Mouse (Mus musculus): ENCODE measurements around the gene Dqx1. TPM values are rescaled to one million over a fixed set of nuclear protein-coding genes. Genes with fewer than 3 reads are reported as not detected.

The Dqx1 gene
- polyA plus RNA-seq, 1 experiment from 2014 or later = 4.0 TPM

DNA sequence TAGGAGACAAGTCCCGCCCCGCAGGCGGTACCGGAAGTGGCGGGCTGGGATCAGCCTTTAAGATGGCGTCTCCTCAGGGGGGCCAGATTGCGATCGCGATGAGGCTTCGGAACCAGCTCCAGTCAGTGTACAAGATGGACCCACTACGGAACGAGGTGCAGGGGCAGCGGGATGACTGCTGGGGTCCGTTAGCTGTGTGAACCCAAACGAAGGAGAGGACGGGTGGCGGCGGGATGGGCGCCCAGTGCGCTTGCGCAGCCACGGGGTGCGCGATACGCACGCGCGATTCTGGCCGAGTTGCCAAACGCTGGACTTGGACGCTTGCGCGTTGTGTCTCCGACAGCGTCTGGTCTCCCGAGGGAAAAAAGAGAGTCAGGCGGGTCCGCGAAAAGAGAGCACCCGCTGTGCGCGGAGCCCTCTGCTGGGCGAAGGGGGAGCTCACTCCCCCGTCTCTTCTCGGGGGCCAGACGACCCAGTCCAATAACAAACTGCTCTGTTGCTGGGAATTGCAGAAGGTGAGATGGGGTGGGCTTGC lies 20.7 kb downstream of the Dqx1 start:
- Histone ChIP-seq H3K4me3 (replicated peaks) (peak overlapping the region; percentile 68), H3K36me3 (peaks cover 29% of the 10 kb centered on the region), H3K4me2 (peak overlapping the region; percentile 98), H3K27me3 (peaks cover 48% of the 10 kb centered on the region), H3K27ac (peak overlapping the region; percentile 92), H3K4me1 (peaks cover 34% of the 10 kb centered on the region), H3K9ac (peak overlapping the region; percentile 77), H3K9me3 (replicated peaks) (no peaks in the 10 kb centered on the region)
- under 1% methylated on average over 46 of the region's 46 CpGs for WGBS
- peak; percentile 92 for ATAC-seq (replicated peaks; ENCODE audit: low FRiP score)

DNA sequence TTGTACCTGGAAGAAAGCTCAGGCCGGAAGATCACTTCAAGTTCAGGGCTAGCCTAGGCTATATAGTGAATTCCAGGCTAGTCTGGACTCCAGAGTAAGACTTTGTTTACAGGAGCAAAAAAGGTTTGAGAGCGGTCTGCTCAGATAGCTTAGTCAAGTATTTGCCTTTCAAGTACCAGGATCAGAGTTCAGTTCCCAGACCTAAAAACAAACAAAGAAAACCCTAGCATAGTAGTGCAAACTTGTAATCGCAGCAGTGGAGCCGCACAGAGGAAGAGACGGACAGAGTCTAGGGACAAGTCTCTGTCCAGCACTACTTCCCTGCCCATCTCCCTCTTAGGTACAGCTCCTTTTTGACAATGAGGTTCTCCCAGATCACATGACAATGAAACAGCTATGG lies 22.6 kb downstream of the Dqx1 start:
- H3K27me3 ChIP-seq = peaks cover 47% of the 10 kb centered on the region
- no peak overlapping the region for H3K4me2 ChIP-seq
- ATAC-seq (replicated peaks; ENCODE audit: low FRiP score) = no peak
- no peaks in the 10 kb centered on the region for H3K9me3 ChIP-seq (replicated peaks)
- no peak overlapping the region for H3K4me3 ChIP-seq (replicated peaks)
- H3K4me1 ChIP-seq = peaks cover 52% of the 10 kb centered on the region
- peaks cover 29% of the 10 kb centered on the region for H3K36me3 ChIP-seq
- no peak overlapping the region for H3K9ac ChIP-seq
- WGBS = 95% methylated on average over 5 of the region's 5 CpGs
- H3K27ac ChIP-seq = no peak overlapping the region

DNA sequence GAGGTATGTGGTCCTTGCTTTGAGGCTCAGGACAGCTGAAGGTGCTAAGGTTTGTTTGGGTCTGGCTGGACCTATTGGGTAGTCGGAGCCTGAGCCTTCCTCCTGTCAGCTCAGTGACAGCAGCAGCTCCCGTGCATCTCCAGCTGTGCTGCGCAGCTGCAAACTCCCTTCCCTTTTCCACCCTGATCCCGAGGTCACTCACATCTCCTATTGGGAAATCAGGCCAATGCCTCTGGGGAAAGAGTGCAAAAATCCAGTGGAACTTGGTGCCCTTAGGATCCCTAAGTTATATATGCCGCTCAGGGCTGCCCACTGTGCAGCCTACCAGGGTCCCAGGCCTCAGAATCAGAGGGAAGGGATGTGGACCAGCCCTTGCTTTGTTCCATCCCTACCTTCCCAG lies 25.9 kb downstream of the Dqx1 start:
- ATAC-seq (replicated peaks; ENCODE audit: low FRiP score) = no peak
- Histone ChIP-seq H3K27me3 (peaks cover 58% of the 10 kb centered on the region), H3K36me3 (peaks cover 29% of the 10 kb centered on the region), H3K9ac (no peak overlapping the region), H3K9me3 (replicated peaks) (no peaks in the 10 kb centered on the region), H3K27ac (peak overlapping the region; percentile 65), H3K4me1 (peaks cover 79% of the 10 kb centered on the region), H3K4me3 (replicated peaks) (no peak overlapping the region), H3K4me2 (peak overlapping the region; percentile 33; the same call in 1 of the 2 replicates)
- 20% methylated on average over 5 of the region's 5 CpGs for WGBS

DNA sequence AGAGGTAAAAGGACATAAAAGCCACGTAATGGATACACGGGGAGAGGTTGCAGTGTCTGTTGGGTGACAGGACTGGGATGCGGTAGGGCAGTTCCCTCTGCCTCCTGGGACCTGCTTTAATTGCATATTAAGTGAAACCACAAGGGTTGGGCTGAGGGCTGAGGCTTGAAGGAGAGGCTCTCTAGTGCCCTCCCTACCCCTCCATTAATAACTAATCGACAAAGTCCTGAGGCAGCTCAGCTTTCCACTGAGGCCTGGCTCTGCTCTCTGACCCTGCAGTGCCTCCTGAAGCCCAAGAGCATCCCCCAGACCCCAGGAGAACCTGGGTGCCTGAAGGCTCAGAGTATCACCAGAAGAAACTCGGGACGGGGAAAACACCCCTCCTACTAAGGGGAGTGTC lies 26.8 kb downstream of the Dqx1 start:
- Histone ChIP-seq H3K4me1 (peaks cover 76% of the 10 kb centered on the region), H3K4me2 (peak overlapping the region; percentile 33), H3K36me3 (peaks cover 29% of the 10 kb centered on the region), H3K27me3 (peaks cover 66% of the 10 kb centered on the region), H3K4me3 (replicated peaks) (no peak overlapping the region), H3K9ac (no peak overlapping the region), H3K27ac (peak overlapping the region; percentile 65), H3K9me3 (replicated peaks) (no peaks in the 10 kb centered on the region)
- 8% methylated on average over 6 of the region's 6 CpGs for WGBS
- peak; percentile 49 for ATAC-seq (replicated peaks; ENCODE audit: low FRiP score)

DNA sequence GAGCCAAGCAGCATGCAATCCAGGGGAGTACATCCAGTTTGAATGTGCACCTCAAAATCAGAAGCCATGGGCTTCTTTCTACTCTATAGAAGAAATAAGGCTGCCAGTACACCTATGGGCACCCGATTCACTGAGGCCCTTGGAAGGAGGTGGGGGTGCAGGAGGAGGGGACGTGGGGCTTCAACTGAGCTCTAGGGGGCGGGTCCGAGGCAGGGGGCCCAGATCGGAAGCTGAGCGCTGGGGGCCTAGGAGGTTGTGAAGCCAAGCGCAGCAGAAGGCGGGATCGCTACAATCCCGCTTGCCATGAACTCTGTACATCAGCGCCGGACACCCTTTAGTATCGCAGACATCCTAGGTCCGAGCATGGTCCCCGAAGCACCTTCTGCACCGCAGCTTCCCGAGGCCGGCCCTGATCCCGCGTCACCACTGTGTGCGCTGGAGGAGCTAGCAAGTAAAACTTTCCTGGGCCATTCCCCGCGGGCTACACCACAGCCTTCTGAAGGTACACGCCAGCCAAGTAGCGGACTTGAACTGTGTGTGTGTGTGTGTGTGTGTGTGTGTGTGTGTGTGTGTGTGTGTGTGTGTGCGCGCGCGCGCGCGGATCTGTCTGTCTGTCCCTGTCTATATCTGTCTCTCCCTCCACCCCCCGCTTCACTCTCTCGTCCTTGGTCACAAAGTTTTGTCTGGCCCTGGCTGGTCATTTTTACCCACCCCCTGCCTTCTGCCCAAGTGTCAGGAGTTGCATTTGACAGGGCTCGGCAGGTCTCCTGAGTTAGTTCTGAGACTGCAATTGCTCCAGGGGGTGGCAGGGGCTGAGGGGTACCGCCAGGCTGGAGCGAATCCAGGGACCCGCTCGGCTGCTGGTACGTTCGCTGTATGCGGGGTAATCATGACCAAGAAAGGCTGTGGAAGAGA lies 28.7 kb downstream of the Dqx1 start, which contains the start of gene Lbx2:
TSS of gene Lbx2 (plus strand) at position 247 of the 915 bp plus-strand sequence.
- H3K27ac ChIP-seq = peak within 1 kb of the TSS; percentile 30; the same call in 1 of the 2 replicates
- peaks cover 68% of the 10 kb centered on the region for H3K4me1 ChIP-seq
- H3K9ac ChIP-seq = peak within 1 kb of the TSS; percentile 34; the same call in 1 of the 2 replicates
- peak; percentile 23 for ATAC-seq (replicated peaks; ENCODE audit: low FRiP score)
- H3K36me3 ChIP-seq = peaks cover 10% of the 10 kb centered on the region
- 2% methylated on average over 42 of the region's 42 CpGs for WGBS
- H3K4me3 ChIP-seq (replicated peaks) = peak within 1 kb of the TSS; percentile 39
- peaks cover 66% of the 10 kb centered on the region for H3K27me3 ChIP-seq
- H3K4me2 ChIP-seq = peak within 1 kb of the TSS; percentile 69
- H3K9me3 ChIP-seq (replicated peaks) = no peaks in the 10 kb centered on the region

DNA sequence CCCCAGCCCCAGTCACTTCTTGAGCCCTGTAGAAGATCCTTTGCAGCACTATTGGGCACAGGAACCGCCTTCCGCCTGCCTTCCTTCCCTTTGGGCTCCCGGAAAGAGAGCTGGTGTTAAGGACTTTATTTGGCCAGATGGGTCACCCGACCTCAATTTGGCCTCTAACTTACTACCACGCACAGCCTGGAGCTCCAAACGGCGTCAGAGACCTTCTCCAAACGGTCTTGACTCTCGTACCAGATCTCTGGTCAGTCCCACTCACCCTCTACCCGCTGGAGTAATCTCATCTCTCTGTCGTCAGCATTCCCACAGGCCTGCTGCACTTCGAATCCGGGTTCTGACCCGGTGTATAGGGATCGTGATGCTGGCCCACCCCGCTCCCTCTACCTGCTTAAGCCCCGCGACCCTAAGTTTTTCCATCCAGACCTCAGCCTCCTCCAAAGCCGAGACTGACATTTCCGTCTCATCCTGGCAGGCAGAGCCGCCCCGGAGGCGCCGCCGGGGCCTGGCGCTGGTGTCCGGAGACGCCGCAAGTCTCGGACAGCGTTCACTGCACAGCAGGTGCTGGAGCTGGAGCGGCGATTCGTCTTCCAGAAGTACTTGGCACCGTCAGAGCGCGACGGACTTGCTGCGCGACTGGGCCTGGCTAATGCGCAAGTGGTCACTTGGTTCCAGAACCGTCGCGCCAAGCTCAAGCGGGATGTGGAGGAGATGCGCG lies 29.7 kb downstream of the Dqx1 start:
- Histone ChIP-seq H3K36me3 (peaks cover 2% of the 10 kb centered on the region), H3K27me3 (peaks cover 64% of the 10 kb centered on the region), H3K9me3 (replicated peaks) (no peaks in the 10 kb centered on the region), H3K9ac (0 out of 2 replicates have a peak overlapping the region, but pooled peaks have one; percentile 18), H3K4me1 (peaks cover 70% of the 10 kb centered on the region), H3K4me2 (peak overlapping the region; percentile 69), H3K27ac (no peak overlapping the region), H3K4me3 (replicated peaks) (peak overlapping the region; percentile 39)
- 4% methylated on average over 47 of the region's 47 CpGs for WGBS
- no peak for ATAC-seq (replicated peaks; ENCODE audit: low FRiP score)

DNA sequence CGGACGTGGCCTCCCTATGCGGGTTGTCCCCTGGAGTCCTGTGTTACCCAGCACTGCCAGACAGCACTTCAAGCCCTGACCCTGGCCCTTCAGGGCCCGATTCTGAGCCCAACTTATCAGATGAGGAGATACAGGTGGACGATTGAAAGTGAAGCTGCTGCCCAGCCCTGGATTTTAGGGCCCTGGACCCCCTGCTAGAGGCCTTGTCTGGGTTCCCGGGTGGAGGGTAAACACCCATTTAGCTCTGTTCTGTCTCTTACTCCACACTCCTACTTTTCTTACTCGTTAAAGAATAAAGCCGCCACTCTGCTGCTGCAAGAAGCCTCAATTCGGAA lies 30.2 kb downstream of the Dqx1 start:
- Histone ChIP-seq H3K4me2 (peak overlapping the region; percentile 69), H3K36me3 (no peaks in the 10 kb centered on the region), H3K4me3 (replicated peaks) (peak overlapping the region; percentile 39), H3K9ac (no peak overlapping the region), H3K4me1 (peaks cover 69% of the 10 kb centered on the region), H3K9me3 (replicated peaks) (no peaks in the 10 kb centered on the region), H3K27ac (no peak overlapping the region), H3K27me3 (peaks cover 60% of the 10 kb centered on the region)
- WGBS = 15% methylated on average over 9 of the region's 9 CpGs
- no peak for ATAC-seq (replicated peaks; ENCODE audit: low FRiP score)

DNA sequence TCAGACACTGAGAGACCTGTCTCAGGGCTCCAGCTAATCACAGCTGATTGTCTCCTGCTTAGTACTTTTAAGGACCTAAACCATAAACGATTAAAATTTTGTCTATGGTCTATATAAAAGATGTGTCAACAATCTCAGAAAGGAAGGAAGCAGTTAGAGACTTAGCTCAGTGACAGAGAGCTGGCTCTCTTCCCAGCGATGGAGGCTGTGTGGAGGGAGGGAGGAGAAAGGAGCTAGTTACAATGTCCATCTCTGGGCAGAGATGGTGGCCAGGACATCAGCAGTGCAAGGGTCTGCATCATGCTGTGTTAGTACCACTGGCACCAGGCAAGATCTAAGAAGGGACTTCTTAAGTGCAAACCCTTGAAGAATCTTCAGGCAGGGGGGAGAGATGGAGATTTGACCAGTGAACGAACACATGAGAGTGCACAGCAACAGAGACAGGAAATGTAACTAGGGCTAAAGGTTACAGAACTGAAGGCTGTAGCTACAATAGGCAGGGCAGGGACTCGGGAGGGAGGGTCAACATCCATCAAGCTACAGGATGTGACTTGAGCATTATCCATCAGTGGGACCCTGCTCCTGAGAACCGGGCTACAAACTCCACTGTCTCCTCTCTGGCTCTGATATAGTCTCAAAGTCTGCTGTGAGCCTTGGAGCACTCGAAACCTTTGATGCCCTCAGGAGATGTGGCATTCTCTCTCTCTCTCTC lies 34.9 kb downstream of the Dqx1 start:
- Histone ChIP-seq H3K36me3 (no peaks in the 10 kb centered on the region), H3K27me3 (peaks cover 17% of the 10 kb centered on the region), H3K9me3 (replicated peaks) (no peaks in the 10 kb centered on the region), H3K4me3 (replicated peaks) (no peak overlapping the region), H3K4me1 (peaks cover 25% of the 10 kb centered on the region), H3K9ac (no peak overlapping the region), H3K4me2 (no peak overlapping the region), H3K27ac (peak overlapping the region; percentile 52; the same call in 1 of the 2 replicates)
- 25% methylated on average over 6 of the region's 6 CpGs for WGBS
- no peak for ATAC-seq (replicated peaks; ENCODE audit: low FRiP score)

DNA sequence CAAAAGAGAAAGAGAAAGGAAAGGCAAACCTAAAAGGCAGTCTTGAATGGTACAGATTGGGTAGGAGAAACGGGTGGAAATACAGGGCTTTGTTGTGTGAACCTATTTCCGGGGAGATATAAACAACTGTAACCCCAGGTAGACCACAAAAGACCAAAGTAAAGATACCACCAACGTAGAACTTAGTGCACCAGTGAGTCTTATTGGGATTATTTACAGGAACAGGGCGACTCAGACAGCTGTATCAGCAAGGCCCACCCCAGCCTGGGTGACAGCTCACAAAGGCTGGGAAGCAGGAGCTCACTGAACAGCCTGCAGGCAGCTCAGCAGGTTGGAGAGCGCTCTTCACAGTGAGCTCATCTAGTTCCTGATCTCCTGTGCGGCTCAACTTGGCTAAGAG lies 38.3 kb downstream of the Dqx1 start:
- Histone ChIP-seq H3K27me3 (no peaks in the 10 kb centered on the region), H3K36me3 (no peaks in the 10 kb centered on the region), H3K4me3 (replicated peaks) (no peak overlapping the region), H3K27ac (no peak overlapping the region), H3K4me2 (no peak overlapping the region), H3K9me3 (replicated peaks) (no peaks in the 10 kb centered on the region), H3K4me1 (peaks cover 17% of the 10 kb centered on the region), H3K9ac (no peak overlapping the region)
- WGBS = 51% methylated on average over 6 of the region's 6 CpGs
- ATAC-seq (replicated peaks; ENCODE audit: low FRiP score) = no peak

DNA sequence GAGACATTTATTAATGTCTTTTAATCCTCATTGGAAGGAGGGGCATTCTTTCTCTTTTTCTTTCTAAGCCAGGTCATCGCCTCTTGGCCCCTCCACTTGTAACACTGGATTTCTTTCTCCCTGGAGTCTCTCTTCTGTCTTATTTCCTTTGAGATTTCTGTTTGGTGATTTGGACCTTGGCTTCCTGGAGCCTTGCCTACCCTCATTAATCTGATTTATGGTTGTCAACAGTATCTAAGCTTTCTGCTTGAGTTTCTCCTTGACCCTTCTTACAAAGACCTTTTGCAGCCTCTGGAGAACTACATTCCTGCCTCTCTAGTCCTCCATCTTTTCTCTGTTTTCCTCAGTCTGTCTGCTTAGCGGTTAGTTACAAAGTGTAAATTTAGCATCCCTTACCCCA lies 40.8 kb downstream of the Dqx1 start:
- Histone ChIP-seq H3K9ac (no peak overlapping the region), H3K4me2 (no peak overlapping the region), H3K27me3 (no peaks in the 10 kb centered on the region), H3K9me3 (replicated peaks) (no peaks in the 10 kb centered on the region), H3K4me3 (replicated peaks) (no peak overlapping the region), H3K4me1 (peaks cover 26% of the 10 kb centered on the region), H3K27ac (peak overlapping the region; percentile 75; the same call in 1 of the 2 replicates), H3K36me3 (no peaks in the 10 kb centered on the region)
- ATAC-seq (replicated peaks; ENCODE audit: low FRiP score) = no peak
- WGBS = 23% methylated on average over 2 of the region's 2 CpGs

DNA sequence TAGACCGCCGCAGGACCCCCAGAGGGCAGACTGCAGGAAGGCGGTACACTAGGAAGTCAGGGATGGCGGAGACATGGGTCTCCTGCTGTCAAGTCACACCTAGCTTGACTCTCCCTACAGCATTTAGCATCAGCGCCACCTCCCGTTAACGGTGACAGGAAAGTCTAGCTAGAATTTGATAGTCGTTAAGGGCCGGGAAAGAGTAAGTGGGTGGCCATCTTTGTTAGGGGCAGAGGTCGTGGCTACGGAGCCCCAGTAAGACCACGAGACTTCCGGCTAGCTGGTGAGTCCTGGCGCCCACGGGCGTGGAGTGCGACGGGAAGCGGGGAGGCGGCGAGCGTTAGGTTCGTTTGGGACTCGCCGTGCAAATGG lies 43.7 kb downstream of the Dqx1 start, which contains the start of the genes Ccdc142 and Gm42688:
TSS of gene Ccdc142 (plus strand) at position 286 of the 372 bp plus-strand sequence.
TSS of gene Gm42688 (plus strand) at position 302 of the 372 bp plus-strand sequence.
- under 1% methylated on average over 25 of the region's 25 CpGs for WGBS
- H3K36me3 ChIP-seq = peaks cover 9% of the 10 kb centered on the region
- H3K9ac ChIP-seq = peak within 1 kb of the TSS; percentile 79

More for the DNA sequence above, 43.7 kb downstream of the Dqx1 start, which contains the start of the genes Ccdc142 and Gm42688:
- peak; percentile 84 for ATAC-seq (replicated peaks; ENCODE audit: low FRiP score)
- peak within 1 kb of the TSS; percentile 97 for H3K4me2 ChIP-seq
- peaks cover 27% of the 10 kb centered on the region for H3K4me1 ChIP-seq
- peak within 1 kb of the TSS; percentile 89 for H3K27ac ChIP-seq
- H3K4me3 ChIP-seq (replicated peaks) = peak within 1 kb of the TSS; percentile 80
- no peaks in the 10 kb centered on the region for H3K27me3 ChIP-seq
- no peaks in the 10 kb centered on the region for H3K9me3 ChIP-seq (replicated peaks)

Measured in kidney, embryonic 15.5 days (tissue).